Mouse (Mus musculus): ENCODE data around the gene Pappa. TPM values are rescaled to one million over a fixed set of nuclear protein-coding genes. Genes with fewer than 3 reads are reported as not detected.

Gene Pappa
- total RNA-seq (2021), result 1.1 and 1.6 TPM in 2 replicates
- long read RNA-seq, experiment 1, result 0 reads
- long read RNA-seq, experiment 2, result 0 reads

DNA sequence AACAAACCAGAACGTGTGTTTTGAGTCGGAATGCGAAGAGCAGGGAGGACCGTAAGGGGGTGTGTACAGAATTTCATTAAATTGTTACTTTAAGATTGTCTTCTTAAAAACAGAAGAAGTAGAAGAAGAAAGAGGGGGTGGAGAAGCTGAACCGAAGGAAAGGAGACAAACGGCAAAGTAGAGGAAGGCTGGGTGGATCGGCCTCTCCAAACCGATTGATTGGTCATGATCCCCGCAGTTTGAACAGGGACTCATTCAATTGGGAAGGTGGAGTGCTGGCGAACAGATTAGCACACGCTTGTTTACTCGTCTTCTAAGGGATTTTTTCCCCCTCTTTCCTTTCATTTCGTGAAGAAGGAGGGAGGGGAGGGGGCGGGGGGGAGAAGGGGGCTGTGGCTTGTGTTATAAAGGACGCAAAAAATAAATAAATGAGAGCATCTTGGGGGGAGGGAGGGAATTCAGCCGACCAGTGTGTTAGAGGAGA, at the start of gene Pappa:
Gene Pappa (plus strand): TSS at position 434 of the 484 bp plus-strand sequence.
- DNase-seq, result peak; percentile 10

GRCm38 (mm10) chr4:65077906-65078615, 45.9 kb upstream of the Pappa start:
- DNase-seq, result no peak

DNA sequence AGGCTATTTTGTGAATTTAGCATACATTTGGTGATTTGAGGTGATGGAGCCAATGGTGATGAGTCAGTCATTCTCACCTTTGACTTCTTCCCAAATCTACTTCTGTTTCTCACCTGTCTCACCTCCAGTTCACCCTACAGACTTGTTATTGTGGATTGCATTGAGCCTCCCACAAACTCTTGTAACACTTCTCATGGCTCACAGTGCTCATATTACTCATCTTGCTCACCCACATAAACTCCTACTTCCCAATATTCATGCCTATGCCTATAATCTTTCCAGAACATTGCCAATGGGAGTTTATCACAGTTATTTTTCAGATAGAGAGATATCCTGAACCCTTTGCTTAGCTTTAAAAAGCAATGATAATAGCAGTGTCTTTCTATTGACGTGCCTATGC, 37.1 kb upstream of the Pappa start:
- DNase-seq, result no peak

- no peak for DNase-seq
These were observed 36.4 kb upstream of the Pappa start for GRCm38 (mm10) chr4:65087592-65087991.

DNA sequence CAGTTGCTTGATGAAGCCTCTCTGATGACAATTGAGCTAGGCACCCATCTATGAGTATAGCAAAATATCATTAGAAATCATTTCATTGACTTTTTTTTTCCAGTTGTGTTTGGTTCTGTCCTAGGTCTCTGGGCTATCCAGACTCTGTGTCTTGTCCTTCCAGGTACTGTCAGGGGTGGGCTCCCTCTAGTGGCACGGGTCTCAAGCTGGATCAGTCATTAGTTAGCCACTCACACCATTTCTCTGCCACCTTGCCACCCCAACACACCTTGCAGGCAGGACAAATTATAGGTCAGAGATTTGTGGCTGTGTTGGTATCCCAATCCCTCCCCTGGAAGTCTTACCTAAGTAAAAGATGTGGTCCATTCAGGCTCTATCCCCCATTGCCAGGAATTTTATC, 31.8 kb upstream of the Pappa start:
- DNase-seq, result no peak

- no peak for DNase-seq
These were observed 3.6 kb upstream of the Pappa start for GRCm38 (mm10) chr4:65120329-65120728.

- DNase-seq, result no peak
These were observed 1.1 kb upstream of the Pappa start for GRCm38 (mm10) chr4:65122841-65123240.

DNA sequence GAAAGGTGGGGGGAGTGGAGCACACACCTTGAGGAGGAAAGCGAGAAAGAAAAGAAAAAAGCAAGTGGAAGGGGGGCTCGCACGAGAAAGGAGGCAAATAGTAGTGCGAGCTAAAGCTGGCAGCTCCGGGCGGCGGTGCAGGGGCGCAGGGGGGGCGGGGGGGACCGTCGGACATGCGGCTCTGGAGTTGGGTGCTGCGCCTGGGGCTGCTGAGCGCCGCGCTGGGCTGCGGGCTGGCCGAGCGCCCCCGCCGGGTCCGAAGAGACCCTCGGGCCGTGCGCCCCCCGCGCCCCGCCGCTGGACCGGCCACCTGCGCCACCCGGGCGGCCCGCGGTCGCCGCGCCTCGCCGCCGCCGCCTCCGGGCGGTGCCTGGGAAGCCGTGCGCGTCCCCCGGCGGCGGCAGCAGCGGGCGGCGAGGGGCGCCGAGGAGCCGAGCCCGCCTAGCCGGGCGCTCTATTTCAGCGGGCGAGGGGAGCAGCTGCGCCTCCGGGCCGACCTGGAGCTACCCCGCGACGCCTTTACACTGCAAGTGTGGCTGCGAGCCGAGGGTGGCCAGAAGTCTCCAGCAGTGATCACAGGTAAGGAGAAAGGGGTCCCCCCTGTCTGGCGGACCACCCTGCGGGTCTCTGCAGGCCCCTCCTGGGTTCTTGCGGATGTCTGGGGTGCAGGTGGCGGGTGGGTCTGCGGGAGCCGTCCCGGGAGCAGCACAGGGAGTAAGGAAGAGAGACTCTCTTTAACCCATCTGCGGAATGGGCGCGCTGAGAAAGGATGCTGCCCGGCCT, 586 bp downstream of the Pappa start:
- DNase-seq, result peak; percentile 24

GRCm38 (mm10) chr4:65125341-65126332, 1.7 kb downstream of the Pappa start:
- DNase-seq, result peak; percentile 64

GRCm38 (mm10) chr4:65126451-65127290, 2.7 kb downstream of the Pappa start:
- DNase-seq, result peak; percentile 71

DNA sequence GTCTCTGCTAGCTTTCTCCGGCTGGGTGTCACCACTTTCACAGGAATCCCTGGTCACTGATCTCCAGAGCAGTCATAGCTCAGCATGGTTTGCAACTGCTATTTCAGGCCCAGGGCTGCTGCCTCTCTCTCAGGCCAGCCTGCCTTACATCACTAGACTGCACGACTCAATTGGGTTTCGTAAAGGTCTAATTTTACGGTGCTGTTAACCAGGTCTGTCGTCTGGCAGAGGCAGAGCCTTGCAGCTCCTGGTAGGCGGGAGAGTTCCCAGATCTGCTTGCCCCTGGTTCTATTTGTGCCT, 3.3 kb downstream of the Pappa start:
- DNase-seq, result peak; percentile 60

DNA sequence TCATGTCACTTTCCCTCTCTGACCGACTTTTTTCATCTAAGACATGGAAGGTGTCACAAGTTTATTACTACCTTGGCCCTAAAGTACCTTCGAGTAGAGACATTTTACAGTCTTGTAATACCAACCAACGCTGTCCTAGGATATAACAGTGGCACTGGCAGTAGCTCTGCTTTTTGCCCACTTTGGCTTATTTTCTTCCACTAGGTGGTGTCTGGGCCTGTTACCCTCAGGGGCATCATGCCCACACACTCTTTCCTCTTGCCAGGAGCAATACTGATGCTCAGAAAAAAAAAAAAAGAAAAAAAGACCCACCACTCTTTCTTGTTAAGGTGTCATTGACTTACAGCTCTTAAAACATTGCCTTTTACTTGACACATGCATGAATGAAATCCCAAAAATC, 8.7 kb downstream of the Pappa start:
- no peak for DNase-seq

GRCm38 (mm10) chr4:65134358-65134757, 10.4 kb downstream of the Pappa start:
- DNase-seq, result no peak

DNA sequence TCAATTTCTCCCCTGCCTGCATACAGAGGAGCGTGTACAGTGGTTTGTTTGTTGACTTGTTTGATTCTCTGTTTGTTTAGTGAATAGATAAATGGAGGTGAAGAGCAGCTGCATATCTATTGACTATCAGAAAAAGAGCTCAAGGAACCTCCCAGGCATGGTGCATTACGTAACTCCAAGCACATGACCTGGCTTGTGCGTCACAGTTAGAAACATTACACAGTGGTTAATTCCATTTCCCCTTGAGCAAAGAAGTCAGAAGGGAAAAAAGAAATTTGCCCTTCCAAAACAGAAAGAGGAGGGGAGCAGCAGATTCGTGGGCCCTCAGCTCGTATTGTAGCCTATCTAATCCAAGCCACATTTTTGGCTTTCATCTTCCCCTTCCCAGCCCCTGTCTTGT, 11.1 kb downstream of the Pappa start:
- DNase-seq, result peak; percentile 17

DNA sequence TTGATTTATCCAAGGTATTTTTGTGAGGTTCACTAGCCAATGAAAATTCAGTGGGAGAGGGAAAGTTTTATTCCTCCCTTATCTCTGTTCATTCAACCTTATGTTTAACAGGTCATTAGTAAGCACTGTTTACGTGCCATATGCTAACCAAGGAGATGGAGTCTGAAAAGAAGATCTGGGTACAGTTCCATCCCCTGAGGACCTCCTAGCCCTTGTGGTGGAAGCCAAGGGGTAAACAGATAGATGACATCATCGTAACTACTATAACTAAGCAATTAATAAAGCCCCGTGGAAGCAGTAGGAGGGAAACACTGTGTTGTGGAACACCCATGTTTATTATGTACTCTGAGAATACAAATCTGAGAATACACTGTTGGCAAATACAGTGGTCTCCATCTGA, 12.6 kb downstream of the Pappa start:
- DNase-seq, result no peak

DNA sequence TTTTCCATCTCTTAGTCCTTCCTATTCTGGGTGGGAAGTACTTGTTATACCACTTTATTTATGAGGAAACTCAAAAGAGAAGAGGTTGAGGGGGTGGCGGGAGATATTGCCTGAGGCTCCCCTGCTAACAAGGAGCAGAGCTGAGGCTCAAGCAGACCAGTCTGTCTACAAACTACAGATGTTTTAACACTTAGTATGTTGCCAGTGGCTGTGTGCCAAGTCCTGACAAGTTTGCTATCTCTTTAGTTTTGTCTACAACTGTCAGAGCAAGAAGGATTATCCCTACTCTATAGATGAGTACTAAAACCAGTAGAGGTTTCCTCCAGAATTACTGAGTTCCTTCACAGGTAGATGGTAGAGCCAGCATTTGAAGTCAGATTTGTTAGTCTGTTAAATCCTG, 23.0 kb downstream of the Pappa start:
- DNase-seq, result no peak

GRCm38 (mm10) chr4:65153601-65154000, 29.6 kb downstream of the Pappa start:
- no peak for DNase-seq

DNA sequence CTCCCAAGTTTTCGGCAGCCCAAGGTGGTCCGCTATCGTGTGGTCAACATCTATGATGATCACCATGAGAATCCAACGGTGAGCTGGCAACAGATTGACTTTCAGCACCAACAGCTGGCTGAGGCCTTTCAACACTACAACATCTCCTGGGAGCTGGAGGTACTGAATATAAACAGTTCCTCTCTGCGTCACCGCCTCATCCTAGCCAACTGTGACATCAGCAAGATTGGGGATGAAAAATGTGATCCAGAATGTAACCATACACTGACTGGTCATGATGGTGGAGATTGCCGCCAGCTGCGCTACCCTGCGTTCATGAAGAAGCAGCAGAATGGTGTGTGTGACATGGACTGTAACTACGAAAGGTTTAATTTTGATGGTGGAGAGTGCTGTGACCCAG, 32.3 kb downstream of the Pappa start:
- DNase-seq, result no peak

- DNase-seq, result no peak
These were observed 34.7 kb downstream of the Pappa start for GRCm38 (mm10) chr4:65158651-65159050.

DNA sequence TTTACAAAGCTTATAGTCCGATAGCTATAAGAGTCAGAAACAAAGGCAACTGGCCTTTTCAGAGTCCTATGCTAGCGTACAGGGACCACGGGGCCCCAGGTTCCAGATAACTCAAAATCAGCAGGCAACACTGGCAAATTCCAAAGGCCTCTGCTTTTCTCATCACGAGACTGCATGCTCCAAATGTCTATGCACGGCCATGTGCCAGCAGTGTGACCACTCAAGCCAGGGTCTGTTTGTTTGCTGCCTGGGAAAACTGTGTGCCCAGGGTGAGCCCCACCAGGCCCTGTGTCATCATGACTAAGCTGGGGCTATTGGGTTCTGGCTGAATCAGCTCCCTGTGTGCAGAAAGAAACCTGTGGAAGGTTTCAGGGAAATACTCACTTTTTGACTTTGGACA, 35.5 kb downstream of the Pappa start:
- DNase-seq, result no peak

- DNase-seq, result no peak
These were observed 39.7 kb downstream of the Pappa start for GRCm38 (mm10) chr4:65163698-65164097.
